Mouse (Mus musculus) megakaryocyte, embryonic 14.5 days (primary cell): ENCODE results near the gene U2af2. TPM values are rescaled to one million over a fixed set of nuclear protein-coding genes. Genes with fewer than 3 reads are reported as not detected.

Experiments used
- H3K27me3 ChIP-seq: replicated peaks from 2 replicates; pipeline ENCODE3; 2012; ENCODE audit warnings: inconsistent platforms
- H3K36me3 ChIP-seq: replicated peaks from 2 replicates; pipeline ENCODE3; 2012; ENCODE audit warnings: low read length, inconsistent platforms, mixed read lengths
- H3K4me1 ChIP-seq: 2 replicates; pipeline ENCODE4 v1.6.1; 2012; ENCODE audit warnings: inconsistent platforms
- H3K4me3 ChIP-seq: replicated peaks from 2 replicates; pipeline ENCODE3; 2012; ENCODE audit warnings: moderate library complexity, mild to moderate bottlenecking, inconsistent platforms
- H3K9me3 ChIP-seq: 2 replicates; pipeline ENCODE4 v1.6.1; 2012; ENCODE audit warnings: inconsistent platforms
- FLI1 ChIP-seq: IDR thresholded peaks from 2 replicates; pipeline ENCODE4 v1.6.1; 2012; ENCODE audit warnings: low read length, inconsistent platforms, mixed read lengths
- GATA1 ChIP-seq: IDR thresholded peaks from 3 replicates; pipeline ENCODE4 v1.6.1; 2012; ENCODE audit warnings: mixed read lengths, low read length, inconsistent platforms, borderline replicate concordance
- polyA plus RNA-seq: library from polyadenylated mRNA; stranded (reverse); fragments of >175 nt; gene quantifications from 2 replicates; pipeline ENCODE4 v1.2.3, GENCODE M21; 2012; ENCODE audit warnings: low replicate concordance; ENCODE audit not compliant: insufficient read depth

The U2af2 gene
- polyA plus RNA-seq, 1 experiment, result 251 TPM

DNA sequence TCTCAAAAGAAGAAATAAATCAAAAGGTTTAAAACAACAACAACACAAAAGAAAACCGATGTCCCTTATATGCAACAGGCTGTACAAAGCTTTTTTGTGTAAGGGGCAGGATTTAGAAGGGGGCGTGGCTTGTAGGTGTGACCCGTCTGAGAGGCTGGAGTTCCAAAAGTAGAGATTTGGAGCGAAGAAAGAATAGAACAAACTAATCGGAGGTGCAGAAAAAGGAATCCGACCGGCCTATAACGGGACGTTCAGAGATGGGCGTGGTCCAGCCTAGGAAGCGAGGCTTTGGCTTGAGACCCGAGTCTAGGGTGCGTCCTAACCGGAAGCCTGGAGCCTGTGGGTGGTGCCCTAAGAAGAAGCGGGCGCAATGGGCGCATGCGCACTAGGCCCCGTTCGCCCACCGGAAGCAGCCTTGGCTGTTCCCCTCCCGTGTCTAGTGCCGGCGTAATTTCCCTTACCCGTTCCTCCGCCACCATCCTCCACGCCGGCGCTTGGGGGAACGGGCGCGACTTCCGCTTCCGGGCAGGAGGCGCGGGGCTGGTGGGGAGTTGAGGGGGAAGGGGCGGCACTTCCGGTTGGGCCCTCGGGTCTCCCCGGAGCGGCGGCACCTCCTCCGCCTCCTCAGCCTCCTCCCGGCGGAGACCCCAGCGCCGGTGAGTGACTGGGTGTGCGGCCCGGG is 41.8 kb upstream of the U2af2 start, which contains the start of the genes Zfp865 and Ccdc106:
TSS of gene Zfp865 (plus strand) at position 377 of the 682 bp plus-strand sequence.
TSS of gene Ccdc106 (plus strand) at position 554 of the 682 bp plus-strand sequence.
- Histone ChIP-seq H3K27me3 (no peaks in the 10 kb centered on the region), H3K4me1 (peaks cover 78% of the 10 kb centered on the region), H3K4me3 (peak within 1 kb of the TSS; percentile 94), H3K36me3 (peaks cover 57% of the 10 kb centered on the region), H3K9me3 (0 out of 2 replicates have a peak, but pooled peaks cover 3% of the 10 kb centered on the region)
- TF ChIP-seq FLI1, result peak; percentile 77
- no peak for TF ChIP-seq GATA1

DNA sequence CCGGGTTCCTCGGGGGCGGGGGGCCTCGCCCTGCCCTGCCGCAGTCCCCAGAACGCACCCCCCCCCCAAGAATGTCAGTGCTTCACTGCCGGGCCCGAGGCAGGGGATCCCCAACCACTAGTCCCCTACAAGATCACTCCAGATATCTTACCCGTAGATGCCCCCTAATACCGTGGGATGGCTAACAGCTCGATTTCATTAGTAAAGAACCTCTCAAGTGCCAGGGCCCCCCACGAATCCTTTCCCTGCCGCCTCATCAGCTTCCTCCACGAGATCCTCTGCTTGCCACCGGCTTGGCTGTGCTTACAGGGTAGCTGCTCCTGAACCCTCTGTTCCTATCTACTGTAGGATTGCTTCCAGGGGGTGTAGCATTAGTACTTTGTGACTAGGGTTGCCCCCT is 41.3 kb upstream of the U2af2 start:
- TF ChIP-seq FLI1, result no peak
- Histone ChIP-seq H3K9me3 (0 out of 2 replicates have a peak, but pooled peaks cover 3% of the 10 kb centered on the region), H3K27me3 (no peaks in the 10 kb centered on the region), H3K4me1 (peaks cover 82% of the 10 kb centered on the region), H3K4me3 (peak overlapping the region; percentile 94), H3K36me3 (peaks cover 63% of the 10 kb centered on the region)

DNA sequence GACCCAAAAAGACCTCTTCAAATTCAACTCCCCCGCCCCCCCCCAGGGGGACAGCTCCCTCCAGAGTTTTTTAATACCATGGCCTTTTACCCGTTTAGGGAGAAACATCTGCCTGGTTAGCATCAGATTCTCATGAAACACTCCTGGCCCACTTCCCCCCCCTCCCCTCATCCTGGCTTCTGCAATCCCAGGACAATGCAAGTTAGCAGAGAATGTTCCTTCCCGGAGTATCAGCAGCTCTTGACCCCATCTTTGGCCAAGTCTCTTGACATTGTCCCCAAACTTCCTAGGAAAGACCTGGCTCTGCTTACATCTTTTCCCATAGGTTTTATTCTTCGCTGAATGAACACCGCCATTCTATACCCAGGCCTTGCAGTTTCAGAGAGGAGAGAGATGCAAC is 40.7 kb upstream of the U2af2 start:
- TF ChIP-seq FLI1 (no peak), GATA1 (no peak)
- H3K4me3 ChIP-seq, result peak overlapping the region; percentile 94
- H3K27me3 ChIP-seq, result no peaks in the 10 kb centered on the region
- H3K36me3 ChIP-seq, result peaks cover 68% of the 10 kb centered on the region
- 0 out of 2 replicates have a peak, but pooled peaks cover 3% of the 10 kb centered on the region for H3K9me3 ChIP-seq
- H3K4me1 ChIP-seq, result peaks cover 81% of the 10 kb centered on the region

DNA sequence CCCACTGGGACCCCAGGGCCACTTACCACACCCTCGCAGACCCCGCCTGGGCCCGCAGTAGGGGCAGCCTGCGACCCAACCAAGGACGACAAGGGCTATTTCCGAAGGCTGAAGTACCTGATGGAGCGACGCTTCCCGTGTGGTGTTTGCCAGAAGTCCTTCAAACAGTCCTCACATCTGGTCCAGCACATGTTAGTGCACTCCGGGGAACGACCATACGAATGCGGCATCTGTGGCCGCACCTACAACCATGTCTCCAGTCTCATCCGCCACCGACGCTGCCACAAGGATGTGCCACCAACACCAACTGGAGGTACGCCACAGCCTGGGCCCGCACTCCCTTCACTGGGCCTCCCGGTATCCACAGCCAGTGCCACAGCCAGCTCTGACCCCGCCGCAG is 32.4 kb upstream of the U2af2 start:
- Histone ChIP-seq H3K36me3 (peaks cover 97% of the 10 kb centered on the region), H3K4me1 (peaks cover 24% of the 10 kb centered on the region), H3K9me3 (peaks cover 34% of the 10 kb centered on the region), H3K27me3 (no peaks in the 10 kb centered on the region), H3K4me3 (peak overlapping the region; percentile 60)
- TF ChIP-seq FLI1 (no peak), GATA1 (no peak)

DNA sequence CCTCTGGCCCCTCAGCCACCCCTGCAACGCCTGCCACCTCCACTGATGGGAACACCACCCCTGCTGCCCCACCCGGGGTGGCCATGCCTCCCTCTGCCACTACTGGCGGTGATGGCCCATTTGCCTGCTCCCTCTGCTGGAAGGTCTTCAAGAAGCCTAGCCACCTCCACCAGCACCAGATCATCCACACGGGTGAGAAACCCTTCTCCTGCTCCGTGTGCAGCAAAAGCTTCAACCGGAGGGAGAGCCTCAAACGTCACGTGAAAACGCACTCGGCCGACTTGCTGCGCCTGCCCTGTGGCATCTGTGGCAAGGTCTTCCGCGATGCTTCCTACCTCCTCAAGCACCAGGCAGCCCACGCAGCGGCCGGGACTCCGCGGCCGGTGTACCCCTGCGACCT is 32.0 kb upstream of the U2af2 start:
- Histone ChIP-seq H3K9me3 (peaks cover 34% of the 10 kb centered on the region), H3K36me3 (peaks cover 97% of the 10 kb centered on the region)

DNA sequence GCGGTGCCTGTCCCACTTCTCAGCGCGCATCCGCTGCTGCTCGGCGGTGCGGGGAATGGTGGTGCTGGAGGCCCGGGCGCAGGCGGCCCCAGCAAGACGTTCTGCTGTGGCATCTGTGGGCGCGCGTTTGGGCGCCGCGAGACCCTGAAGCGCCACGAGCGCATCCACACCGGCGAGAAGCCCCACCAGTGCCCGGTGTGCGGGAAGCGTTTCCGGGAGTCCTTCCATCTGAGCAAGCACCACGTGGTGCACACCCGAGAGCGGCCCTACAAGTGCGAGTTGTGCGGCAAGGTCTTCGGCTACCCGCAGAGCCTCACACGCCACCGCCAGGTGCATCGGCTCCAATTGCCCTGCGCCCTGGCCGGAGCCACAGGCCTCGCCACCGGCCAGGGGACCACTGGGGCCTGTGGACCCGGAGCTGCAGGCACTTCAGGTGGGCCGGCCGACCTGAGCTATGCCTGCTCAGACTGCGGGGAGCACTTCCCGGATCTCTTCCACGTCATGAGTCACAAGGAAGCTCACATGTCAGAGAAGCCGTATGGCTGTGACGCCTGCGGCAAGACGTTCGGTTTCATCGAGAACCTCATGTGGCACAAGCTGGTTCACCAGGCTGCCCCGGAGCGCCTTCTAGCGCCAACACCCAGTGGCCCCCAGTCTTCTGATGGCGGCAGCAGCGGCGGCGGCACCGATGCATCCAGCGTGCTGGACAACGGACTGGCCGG is 31.2 kb upstream of the U2af2 start:
- Histone ChIP-seq H3K36me3 (peaks cover 97% of the 10 kb centered on the region), H3K4me3 (peak overlapping the region; percentile 60), H3K9me3 (peaks cover 34% of the 10 kb centered on the region), H3K27me3 (no peaks in the 10 kb centered on the region), H3K4me1 (peaks cover 15% of the 10 kb centered on the region)
- TF ChIP-seq GATA1, result no peak
- no peak for TF ChIP-seq FLI1

More for the DNA sequence above, 32.0 kb upstream of the U2af2 start:
- Histone ChIP-seq H3K4me1 (peaks cover 20% of the 10 kb centered on the region), H3K27me3 (no peaks in the 10 kb centered on the region), H3K4me3 (peak overlapping the region; percentile 60)
- no peak for TF ChIP-seq GATA1
- TF ChIP-seq FLI1, result no peak

DNA sequence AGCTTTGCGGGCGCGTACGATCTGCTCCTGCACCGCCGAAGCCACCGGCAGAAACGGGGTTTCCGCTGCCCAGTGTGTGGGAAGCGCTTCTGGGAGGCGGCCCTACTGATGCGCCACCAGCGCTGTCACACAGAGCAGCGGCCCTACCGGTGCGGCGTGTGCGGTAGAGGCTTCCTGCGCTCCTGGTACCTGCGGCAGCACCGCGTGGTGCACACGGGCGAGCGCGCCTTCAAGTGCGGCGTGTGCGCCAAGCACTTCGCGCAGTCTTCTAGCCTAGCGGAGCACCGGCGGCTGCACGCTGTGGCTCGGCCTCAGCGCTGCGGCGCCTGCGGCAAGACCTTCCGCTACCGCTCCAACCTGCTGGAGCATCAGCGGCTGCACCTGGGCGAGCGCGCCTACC is 30.4 kb upstream of the U2af2 start:
- Histone ChIP-seq H3K27me3 (no peaks in the 10 kb centered on the region), H3K4me3 (peak overlapping the region; percentile 6), H3K4me1 (peaks cover 15% of the 10 kb centered on the region), H3K9me3 (peaks cover 34% of the 10 kb centered on the region), H3K36me3 (peaks cover 97% of the 10 kb centered on the region)
- TF ChIP-seq GATA1 (no peak), FLI1 (no peak)

DNA sequence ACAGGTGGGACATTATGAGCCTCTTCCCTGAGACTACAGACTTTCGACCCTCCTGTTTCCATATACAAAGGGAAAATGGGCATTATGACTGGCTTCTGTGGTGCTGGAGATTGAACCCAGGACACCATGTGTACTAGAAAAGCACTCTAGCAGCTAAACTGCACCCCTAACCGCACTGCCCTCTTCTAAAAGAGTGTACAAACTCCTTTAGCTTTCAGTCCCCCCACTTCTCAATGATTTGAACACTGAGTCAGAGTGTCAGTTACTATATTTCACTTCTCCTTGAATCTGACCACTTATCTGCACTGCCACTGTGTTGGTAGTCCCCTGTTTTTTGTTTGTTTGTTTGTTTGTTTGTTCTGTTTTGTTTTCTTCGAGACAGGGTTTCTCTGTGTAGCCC is 28.1 kb upstream of the U2af2 start, which contains the start of gene 4632433K11Rik:
TSS of gene 4632433K11Rik (plus strand) at position 301 of the 400 bp plus-strand sequence.
- TF ChIP-seq GATA1, result no peak
- no peak for TF ChIP-seq FLI1
- H3K4me3 ChIP-seq, result no peak within 1 kb of the TSS
- H3K36me3 ChIP-seq, result peaks cover 78% of the 10 kb centered on the region
- H3K4me1 ChIP-seq, result peaks cover 18% of the 10 kb centered on the region
- H3K27me3 ChIP-seq, result no peaks in the 10 kb centered on the region
- H3K9me3 ChIP-seq, result peaks cover 31% of the 10 kb centered on the region

DNA sequence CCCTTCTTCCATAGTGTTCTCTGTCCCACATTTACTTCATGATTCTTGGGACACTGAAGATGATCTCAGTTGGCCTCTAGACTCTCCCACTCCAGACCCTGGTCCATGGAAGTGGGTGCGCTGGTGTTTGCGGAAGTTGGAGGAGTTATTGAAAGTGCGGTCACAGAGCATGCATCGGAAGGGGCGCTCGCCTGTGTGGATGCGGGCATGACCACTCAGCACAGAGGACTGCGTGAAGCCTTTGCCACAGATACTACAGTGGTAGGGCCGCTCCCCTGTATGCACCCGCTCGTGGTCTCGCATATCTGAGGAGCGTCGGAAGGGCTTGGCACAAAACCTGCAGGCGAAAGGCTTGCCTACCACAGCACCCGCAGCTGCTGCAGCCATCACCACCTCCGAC is 26.3 kb upstream of the U2af2 start:
- peaks cover 28% of the 10 kb centered on the region for H3K4me1 ChIP-seq
- H3K4me3 ChIP-seq, result peak overlapping the region; percentile 55
- H3K27me3 ChIP-seq, result no peaks in the 10 kb centered on the region
- H3K9me3 ChIP-seq, result peaks cover 14% of the 10 kb centered on the region
- peaks cover 63% of the 10 kb centered on the region for H3K36me3 ChIP-seq
- TF ChIP-seq GATA1, result no peak
- TF ChIP-seq FLI1, result no peak

DNA sequence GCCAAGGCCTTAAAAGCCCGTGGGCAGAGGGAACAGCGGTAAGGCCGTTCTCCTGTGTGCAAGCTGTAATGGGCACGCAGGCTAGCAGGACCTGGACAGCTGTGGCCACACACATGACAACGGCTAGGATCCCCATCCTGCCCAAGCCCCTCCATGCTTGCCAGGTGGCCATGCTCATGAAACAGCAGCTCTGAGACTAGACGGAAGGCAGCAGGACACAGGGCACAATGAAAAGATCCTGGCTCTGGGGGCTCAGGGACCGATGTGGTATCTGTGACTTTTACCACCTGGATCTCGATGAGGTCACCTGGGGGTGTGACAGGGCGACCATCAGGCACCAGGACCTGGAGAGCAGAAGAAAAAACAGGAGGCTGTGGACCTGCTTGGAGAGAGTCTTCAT is 25.8 kb upstream of the U2af2 start:
- no peak overlapping the region for H3K4me3 ChIP-seq
- peaks cover 28% of the 10 kb centered on the region for H3K4me1 ChIP-seq
- TF ChIP-seq FLI1, result no peak
- TF ChIP-seq GATA1, result no peak
- H3K9me3 ChIP-seq, result peaks cover 9% of the 10 kb centered on the region
- no peaks in the 10 kb centered on the region for H3K27me3 ChIP-seq
- peaks cover 61% of the 10 kb centered on the region for H3K36me3 ChIP-seq
